Mouse (Mus musculus): ENCODE results near the gene Zic2.
A peak's percentile ranks its signal among the peaks of the same experiment; 100 is the strongest.

Zic2 gene

GRCm38 (mm10) chr14:122461500-122461899, 13.7 kb upstream of the Zic2 start:
- DNase-seq (ENCODE audit: extremely low read depth, low read depth): peak; percentile 20

DNA sequence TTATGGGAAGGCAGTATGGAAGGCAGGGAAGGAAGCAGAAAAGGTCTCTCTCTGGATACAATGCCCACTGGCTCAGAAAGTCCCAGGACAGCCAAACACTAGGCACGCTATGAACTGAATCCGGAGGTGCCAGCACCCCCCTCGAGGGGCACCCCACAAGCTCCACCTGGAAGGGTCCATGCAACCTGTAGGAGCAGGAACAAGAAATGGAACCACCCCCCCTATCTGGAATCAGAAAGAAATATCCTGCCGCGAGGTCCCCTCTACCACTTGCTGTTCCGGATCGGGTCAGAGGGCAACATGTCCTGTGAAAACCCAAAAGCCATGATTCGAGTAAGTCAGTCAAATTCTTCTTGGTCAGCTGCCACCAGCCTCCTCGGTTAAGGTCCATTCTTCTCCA, 13.3 kb upstream of the Zic2 start:
- DNase-seq (ENCODE audit: extremely low read depth, low read depth): no peak

DNA sequence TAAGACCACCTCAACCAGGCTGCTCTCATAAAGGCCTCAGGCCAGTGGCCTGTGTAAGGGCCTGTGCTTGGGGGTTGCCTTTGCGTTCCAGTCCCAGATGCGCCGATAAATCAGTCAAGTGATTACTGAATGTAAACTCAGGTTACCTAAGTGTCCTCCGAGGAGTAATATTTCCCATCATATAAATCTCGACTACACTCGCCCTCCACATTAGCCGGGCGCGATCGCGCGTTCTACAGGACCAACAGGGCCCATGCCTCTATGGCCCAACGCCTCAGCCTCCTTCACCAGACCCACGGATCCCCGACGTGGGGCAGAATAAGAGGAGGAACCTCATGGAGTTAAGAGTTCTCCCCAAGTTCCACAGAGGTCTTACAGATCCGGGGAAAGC, 12.6 kb upstream of the Zic2 start:
- DNase-seq (ENCODE audit: extremely low read depth, low read depth): peak; percentile 34

GRCm38 (mm10) chr14:122463080-122463691, 12.0 kb upstream of the Zic2 start:
- DNase-seq (ENCODE audit: extremely low read depth, low read depth): no peak

GRCm38 (mm10) chr14:122463734-122464341, 11.4 kb upstream of the Zic2 start:
- DNase-seq (ENCODE audit: extremely low read depth, low read depth): peak; percentile 45

GRCm38 (mm10) chr14:122464351-122464762, 10.9 kb upstream of the Zic2 start:
- DNase-seq (ENCODE audit: extremely low read depth, low read depth): no peak

- peak; percentile 82 for DNase-seq (ENCODE audit: extremely low read depth, low read depth)
Measured at GRCm38 (mm10) chr14:122464763-122465741, 10.2 kb upstream of the Zic2 start, which contains the start of gene Zic5. Gene Zic5, minus strand, starts transcription at chr14:122465677.

- peak; percentile 17 for DNase-seq (ENCODE audit: extremely low read depth, low read depth)
Measured at GRCm38 (mm10) chr14:122465931-122466490, 9.2 kb upstream of the Zic2 start.

- DNase-seq (ENCODE audit: extremely low read depth, low read depth): no peak
Measured at GRCm38 (mm10) chr14:122466756-122467362, 8.4 kb upstream of the Zic2 start.

DNA sequence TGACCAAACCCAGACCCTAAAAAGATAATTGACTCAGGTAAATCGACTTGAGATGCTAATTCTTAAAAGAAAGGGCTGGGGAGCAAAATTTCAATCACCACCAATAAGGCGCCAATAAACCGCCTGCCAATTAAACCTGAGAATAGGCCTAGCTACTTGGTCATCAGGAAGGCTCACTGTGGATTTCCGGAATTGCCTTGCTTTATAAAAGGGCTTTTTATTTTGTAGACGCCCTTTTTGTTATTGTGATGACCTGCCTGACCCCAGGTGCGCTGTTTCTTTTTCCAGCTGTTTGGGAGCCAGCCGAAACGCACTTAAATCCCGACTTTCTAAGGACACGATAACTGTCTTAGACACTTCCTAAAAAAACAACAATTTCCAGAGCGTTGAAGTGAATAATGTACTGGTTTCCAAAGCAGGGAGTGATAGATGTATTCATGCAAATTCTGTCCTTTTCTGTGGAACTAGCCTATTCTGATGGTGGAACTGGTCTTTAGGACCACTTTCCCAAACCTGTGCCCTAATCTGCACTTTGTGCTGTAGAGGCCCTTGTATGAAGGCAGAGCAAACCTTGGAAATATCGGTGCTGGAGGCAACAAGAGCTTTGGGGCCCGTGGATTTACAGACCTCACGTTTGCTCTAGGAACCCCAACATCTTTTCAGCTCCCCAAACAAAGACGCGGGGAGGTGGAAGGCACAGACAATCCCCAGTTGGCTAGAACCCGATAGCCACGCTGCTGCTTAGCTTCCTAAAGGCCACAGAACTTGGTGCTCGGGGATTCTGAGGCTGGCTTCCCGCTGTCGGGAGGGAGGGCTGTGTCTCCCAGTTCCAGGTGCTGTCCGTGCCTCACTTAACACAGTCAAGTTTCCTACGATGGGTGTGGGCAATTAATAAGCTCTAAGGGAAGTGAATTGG, 7.1 kb upstream of the Zic2 start:
- no peak for DNase-seq (ENCODE audit: extremely low read depth, low read depth)

- DNase-seq (ENCODE audit: extremely low read depth, low read depth): no peak
Measured at GRCm38 (mm10) chr14:122468971-122469755, 6.1 kb upstream of the Zic2 start.

DNA sequence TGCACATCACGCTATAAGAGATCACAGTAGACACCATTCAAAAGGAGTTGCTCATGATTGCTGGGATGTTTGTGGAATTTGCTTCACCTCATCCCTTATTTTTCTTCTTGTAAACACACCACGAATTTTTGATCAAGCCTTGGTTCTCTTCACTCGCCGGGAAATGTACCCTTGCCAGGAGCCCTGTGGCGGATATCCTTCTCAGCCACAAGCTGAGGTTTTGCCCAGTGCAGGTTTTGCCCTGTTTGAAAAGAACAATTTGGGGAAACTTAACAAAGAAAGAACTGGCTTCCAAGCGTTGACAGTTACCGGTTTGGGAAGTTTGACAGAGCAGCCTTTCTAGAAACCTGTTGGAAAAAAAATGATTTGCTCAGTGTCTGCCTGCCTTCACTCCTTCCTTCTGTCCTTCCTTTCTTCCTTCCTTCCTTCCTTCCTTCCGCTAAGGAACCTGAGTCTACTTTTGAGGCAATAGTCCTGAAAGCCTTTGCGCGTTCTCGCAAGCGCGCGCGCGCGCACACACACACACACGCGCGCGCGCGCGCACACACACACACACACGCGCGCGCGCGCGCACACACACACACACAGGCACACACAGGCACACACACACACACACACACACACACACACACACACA, 3.7 kb upstream of the Zic2 start:
- DNase-seq (ENCODE audit: extremely low read depth, low read depth): no peak

GRCm38 (mm10) chr14:122472161-122472560, 3.1 kb upstream of the Zic2 start:
- DNase-seq (ENCODE audit: extremely low read depth, low read depth): no peak

GRCm38 (mm10) chr14:122472647-122473046, 2.6 kb upstream of the Zic2 start:
- no peak for DNase-seq (ENCODE audit: extremely low read depth, low read depth)

- DNase-seq (ENCODE audit: extremely low read depth, low read depth): no peak
Measured at GRCm38 (mm10) chr14:122473211-122473751, 2.0 kb upstream of the Zic2 start.

DNA sequence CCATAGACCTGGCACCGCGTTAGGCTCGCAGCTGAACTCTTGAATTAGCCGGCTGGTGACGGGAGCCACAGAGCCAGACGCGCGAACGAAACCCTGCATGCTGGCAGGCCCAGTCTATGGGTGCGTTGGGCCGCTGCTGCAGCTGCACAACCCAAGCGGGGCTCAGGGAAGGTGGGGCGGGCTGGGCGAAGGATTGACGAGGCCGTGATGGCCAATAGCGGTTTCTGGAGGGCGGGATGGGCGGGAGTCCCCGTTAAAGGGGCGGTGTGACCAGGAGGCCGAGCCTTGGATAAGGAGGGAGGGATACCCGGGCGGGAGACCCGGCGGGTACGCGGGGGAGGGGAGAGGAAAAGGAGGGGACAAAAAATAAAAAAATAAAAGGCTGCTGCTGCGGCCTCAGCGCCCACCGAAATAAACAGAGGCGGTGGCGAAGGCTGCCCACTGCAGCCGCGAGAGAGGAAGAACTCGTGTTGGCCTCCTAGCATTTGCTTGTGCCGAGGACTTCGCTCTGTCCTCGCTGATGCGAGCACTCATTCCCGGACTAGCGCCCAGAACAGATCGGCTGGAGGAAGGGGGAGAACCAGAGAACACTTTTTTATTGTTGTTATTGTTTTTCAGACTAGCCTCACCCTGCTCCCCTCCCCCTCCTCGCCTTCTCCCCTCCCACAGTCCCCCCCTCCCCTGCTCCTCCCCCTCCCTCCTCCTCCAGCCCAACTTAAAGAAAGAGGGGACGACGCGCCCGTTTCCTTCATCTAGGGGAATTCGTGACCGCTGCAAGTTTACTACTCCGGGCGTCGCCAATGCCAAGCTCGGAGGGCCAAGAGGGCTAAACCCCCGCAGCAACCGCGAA, 969 bp upstream of the Zic2 start:
- DNase-seq (ENCODE audit: extremely low read depth, low read depth): no peak

DNA sequence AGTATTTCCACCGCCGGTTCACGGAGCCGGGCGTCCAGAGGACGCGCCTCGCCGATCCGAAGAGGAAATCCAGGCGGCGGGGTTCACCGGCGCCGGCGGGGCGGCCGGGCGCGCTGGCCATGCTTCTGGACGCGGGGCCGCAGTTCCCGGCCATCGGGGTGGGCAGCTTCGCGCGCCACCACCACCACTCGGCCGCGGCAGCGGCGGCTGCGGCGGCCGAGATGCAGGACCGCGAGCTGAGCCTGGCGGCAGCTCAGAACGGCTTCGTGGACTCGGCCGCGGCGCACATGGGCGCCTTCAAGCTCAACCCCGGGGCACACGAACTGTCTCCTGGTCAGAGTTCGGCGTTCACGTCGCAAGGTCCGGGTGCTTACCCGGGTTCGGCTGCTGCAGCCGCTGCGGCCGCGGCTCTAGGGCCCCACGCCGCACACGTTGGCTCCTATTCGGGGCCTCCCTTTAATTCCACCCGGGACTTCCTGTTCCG, 364 bp downstream of the Zic2 start:
- DNase-seq (ENCODE audit: extremely low read depth, low read depth): no peak

All from MEL-GATA-1-ER (cell line).